Mouse (Mus musculus): ENCODE data around the gene St8sia6.

- no peak for TF ChIP-seq CTCF (IDR thresholded peaks at IDR 0.05; ENCODE audit: low read depth, low read length)
- TF ChIP-seq EP300 (IDR thresholded peaks at IDR 0.05; ENCODE audit: insufficient read depth, low read depth, low read length): no peak
- no peak for TF ChIP-seq POLR2A (IDR thresholded peaks at IDR 0.05; ENCODE audit: insufficient read depth, low read length)
These were observed 43.8 kb downstream of the St8sia6 start for GRCm38 (mm10) chr2:13750089-13750488.
